Mouse (Mus musculus): ENCODE data around the gene Map3k19. TPM values are rescaled to one million over a fixed set of nuclear protein-coding genes. Genes with fewer than 3 reads are reported as not detected.

The Map3k19 gene
- total RNA-seq, 2 experiments from 2014 or later: 0.05 TPM; not detected in 1

GRCm38 (mm10) chr1:127802916-127803315, 51.9 kb downstream of the Map3k19 start:
- intact Hi-C loops (cut with DNase I): no loop called here

GRCm38 (mm10) chr1:127796752-127797151, 58.1 kb downstream of the Map3k19 start:
- DNase-seq: no peak
- intact Hi-C loops (cut with DNase I): no loop called here

More at GRCm38 (mm10) chr1:127802916-127803315, 51.9 kb downstream of the Map3k19 start:
- no peak for DNase-seq

- intact Hi-C loops (cut with DNase I): no loop called here
- no peak for DNase-seq
Measured at GRCm38 (mm10) chr1:127796341-127796740, 58.5 kb downstream of the Map3k19 start.

GRCm38 (mm10) chr1:127795087-127795769, 59.6 kb downstream of the Map3k19 start:
- no peak for DNase-seq
- intact Hi-C loops (cut with DNase I): no loop called here

GRCm38 (mm10) chr1:127793459-127793858, 61.4 kb downstream of the Map3k19 start:
- intact Hi-C loops (cut with DNase I): no loop called here
- no peak for DNase-seq

- no peak for DNase-seq
- intact Hi-C loops (cut with DNase I): no loop called here
Measured at GRCm38 (mm10) chr1:127788943-127789342, 65.9 kb downstream of the Map3k19 start.

GRCm38 (mm10) chr1:127785882-127786281, 68.9 kb downstream of the Map3k19 start:
- DNase-seq: no peak

GRCm38 (mm10) chr1:127783862-127784261, 71.0 kb downstream of the Map3k19 start:
- intact Hi-C loops (cut with DNase I): no loop called here
- DNase-seq: no peak

More at GRCm38 (mm10) chr1:127785882-127786281, 68.9 kb downstream of the Map3k19 start:
- intact Hi-C loops (cut with DNase I): no loop called here

GRCm38 (mm10) chr1:127780849-127781248, 74.0 kb downstream of the Map3k19 start:
- no peak for DNase-seq
- intact Hi-C loops (cut with DNase I): no loop called here

- no peak for DNase-seq
- intact Hi-C loops (cut with DNase I): no loop called here
Measured at GRCm38 (mm10) chr1:127780142-127780541, 74.7 kb downstream of the Map3k19 start.

GRCm38 (mm10) chr1:127778611-127779010, 76.2 kb downstream of the Map3k19 start:
- no peak for DNase-seq
- intact Hi-C loops (cut with DNase I): loop anchor here (10.0 kb wide), 2 partner anchors 574 to 636 kb away; partner anchors contain the start of genes Dars and Mgat5

- DNase-seq: no peak
- intact Hi-C loops (cut with DNase I): loop anchor here (10.0 kb wide), 2 partner anchors 571 to 639 kb away; partner anchors contain the start of genes Dars and Mgat5
Measured at GRCm38 (mm10) chr1:127776246-127776645, 78.6 kb downstream of the Map3k19 start.

GRCm38 (mm10) chr1:127775206-127775720, 79.6 kb downstream of the Map3k19 start:
- intact Hi-C loops (cut with DNase I): loop anchor here (10.0 kb wide), 2 partner anchors 570 to 640 kb away; partner anchors contain the start of genes Dars and Mgat5
- DNase-seq: no peak

- intact Hi-C loops (cut with DNase I): loop anchor here (5.0 to 10.0 kb wide), 4 partner anchors 93 to 640 kb away; partner anchors contain the start of genes Dars, Mgat5, Rab3gap1 and Ubxn4
- DNase-seq: no peak
Measured at GRCm38 (mm10) chr1:127774501-127774880, 80.3 kb downstream of the Map3k19 start.

- intact Hi-C loops (cut with DNase I): loop anchor here (2.0 to 10.0 kb wide), 5 partner anchors 93 to 641 kb away; partner anchors contain the start of genes Dars, Mgat5, Rab3gap1 and Ubxn4
- DNase-seq: peak; percentile 98 to 99
Measured at GRCm38 (mm10) chr1:127773803-127774500, 80.9 kb downstream of the Map3k19 start, which contains the start of gene Ccnt2. Ccnt2 (plus strand) TSS chr1:127774164.

- intact Hi-C loops (cut with DNase I): loop anchor here (2.0 to 10.0 kb wide), 5 partner anchors 94 to 642 kb away; partner anchors contain the start of genes Dars, Mgat5, Rab3gap1 and Ubxn4
- no peak for DNase-seq
Measured at GRCm38 (mm10) chr1:127773198-127773802, 81.5 kb downstream of the Map3k19 start.

GRCm38 (mm10) chr1:127766741-127767140, 88.1 kb downstream of the Map3k19 start:
- intact Hi-C loops (cut with DNase I): loop anchor here (5.0 kb wide), 1 partner anchor 69 kb away; no protein-coding TSS in a partner anchor
- DNase-seq: no peak

GRCm38 (mm10) chr1:127765468-127765867, 89.4 kb downstream of the Map3k19 start:
- DNase-seq: no peak
- intact Hi-C loops (cut with DNase I): loop anchor here (1.0 to 5.0 kb wide), 2 partner anchors 68 to 265 kb away; no protein-coding TSS in a partner anchor

All from heart, postnatal 36 days (tissue).